Mouse (Mus musculus): ENCODE results near the gene Ucp3.
A peak's percentile ranks its signal among the peaks of the same experiment; 100 is the strongest.

Ucp3 gene

GRCm38 (mm10) chr7:100472777-100473176 is at the start of gene Ucp3:
Gene Ucp3 (plus strand): TSS chr7:100472990.
- DNase-seq (ENCODE audit: low read depth, low spot score): no peak

GRCm38 (mm10) chr7:100425795-100426194 is 47.0 kb upstream of the Ucp3 start:
- no peak for DNase-seq (ENCODE audit: low read depth, low spot score)

- DNase-seq (ENCODE audit: low read depth, low spot score): peak; percentile 44
Measured at GRCm38 (mm10) chr7:100429102-100429501, 43.7 kb upstream of the Ucp3 start.

- DNase-seq (ENCODE audit: low read depth, low spot score): no peak
Measured at GRCm38 (mm10) chr7:100429911-100430310, 42.9 kb upstream of the Ucp3 start.

GRCm38 (mm10) chr7:100431103-100431502 is 41.7 kb upstream of the Ucp3 start:
- DNase-seq (ENCODE audit: low read depth, low spot score): no peak

GRCm38 (mm10) chr7:100433295-100433694 is 39.5 kb upstream of the Ucp3 start:
- DNase-seq (ENCODE audit: low read depth, low spot score): no peak

GRCm38 (mm10) chr7:100443728-100444127 is 29.1 kb upstream of the Ucp3 start:
- DNase-seq (ENCODE audit: low read depth, low spot score): no peak

GRCm38 (mm10) chr7:100446271-100446670 is 26.5 kb upstream of the Ucp3 start:
- no peak for DNase-seq (ENCODE audit: low read depth, low spot score)

GRCm38 (mm10) chr7:100448530-100448929 is 24.3 kb upstream of the Ucp3 start:
- DNase-seq (ENCODE audit: low read depth, low spot score): no peak

GRCm38 (mm10) chr7:100448985-100449384 is 23.8 kb upstream of the Ucp3 start:
- DNase-seq (ENCODE audit: low read depth, low spot score): no peak

GRCm38 (mm10) chr7:100458153-100458552 is 14.6 kb upstream of the Ucp3 start:
- no peak for DNase-seq (ENCODE audit: low read depth, low spot score)

- DNase-seq (ENCODE audit: low read depth, low spot score): no peak
Measured at GRCm38 (mm10) chr7:100459862-100460261, 12.9 kb upstream of the Ucp3 start.

- DNase-seq (ENCODE audit: low read depth, low spot score): no peak
Measured at GRCm38 (mm10) chr7:100461621-100462151, 11.1 kb upstream of the Ucp3 start.

- DNase-seq (ENCODE audit: low read depth, low spot score): no peak
Measured at GRCm38 (mm10) chr7:100463194-100463593, 9.6 kb upstream of the Ucp3 start.

GRCm38 (mm10) chr7:100463757-100464156 is 9.0 kb upstream of the Ucp3 start:
- no peak for DNase-seq (ENCODE audit: low read depth, low spot score)

- no peak for DNase-seq (ENCODE audit: low read depth, low spot score)
Measured at GRCm38 (mm10) chr7:100464248-100464647, 8.5 kb upstream of the Ucp3 start.

- no peak for DNase-seq (ENCODE audit: low read depth, low spot score)
Measured at GRCm38 (mm10) chr7:100465248-100465647, 7.5 kb upstream of the Ucp3 start.

GRCm38 (mm10) chr7:100465656-100466309 is 7.0 kb upstream of the Ucp3 start:
- no peak for DNase-seq (ENCODE audit: low read depth, low spot score)

- DNase-seq (ENCODE audit: low read depth, low spot score): no peak
Measured at GRCm38 (mm10) chr7:100466781-100467510, 5.8 kb upstream of the Ucp3 start.

GRCm38 (mm10) chr7:100468761-100469160 is 4.0 kb upstream of the Ucp3 start:
- no peak for DNase-seq (ENCODE audit: low read depth, low spot score)

GRCm38 (mm10) chr7:100469502-100469901 is 3.3 kb upstream of the Ucp3 start:
- DNase-seq (ENCODE audit: low read depth, low spot score): no peak

GRCm38 (mm10) chr7:100470796-100471406 is 1.9 kb upstream of the Ucp3 start:
- no peak for DNase-seq (ENCODE audit: low read depth, low spot score)

- DNase-seq (ENCODE audit: low read depth, low spot score): no peak
Measured at GRCm38 (mm10) chr7:100471407-100471797, 1.4 kb upstream of the Ucp3 start.

Data from A20 (cell line).